Mouse (Mus musculus): ENCODE data around the gene Ermn. TPM values are rescaled to one million over a fixed set of nuclear protein-coding genes. Genes with fewer than 3 reads are reported as not detected.

Ermn gene
- polyA plus RNA-seq (2014; fragmentation: Nextera tagmentation; extraction: Ambion mirVana) = 0.27 and 0.42 TPM in 2 replicates

DNA sequence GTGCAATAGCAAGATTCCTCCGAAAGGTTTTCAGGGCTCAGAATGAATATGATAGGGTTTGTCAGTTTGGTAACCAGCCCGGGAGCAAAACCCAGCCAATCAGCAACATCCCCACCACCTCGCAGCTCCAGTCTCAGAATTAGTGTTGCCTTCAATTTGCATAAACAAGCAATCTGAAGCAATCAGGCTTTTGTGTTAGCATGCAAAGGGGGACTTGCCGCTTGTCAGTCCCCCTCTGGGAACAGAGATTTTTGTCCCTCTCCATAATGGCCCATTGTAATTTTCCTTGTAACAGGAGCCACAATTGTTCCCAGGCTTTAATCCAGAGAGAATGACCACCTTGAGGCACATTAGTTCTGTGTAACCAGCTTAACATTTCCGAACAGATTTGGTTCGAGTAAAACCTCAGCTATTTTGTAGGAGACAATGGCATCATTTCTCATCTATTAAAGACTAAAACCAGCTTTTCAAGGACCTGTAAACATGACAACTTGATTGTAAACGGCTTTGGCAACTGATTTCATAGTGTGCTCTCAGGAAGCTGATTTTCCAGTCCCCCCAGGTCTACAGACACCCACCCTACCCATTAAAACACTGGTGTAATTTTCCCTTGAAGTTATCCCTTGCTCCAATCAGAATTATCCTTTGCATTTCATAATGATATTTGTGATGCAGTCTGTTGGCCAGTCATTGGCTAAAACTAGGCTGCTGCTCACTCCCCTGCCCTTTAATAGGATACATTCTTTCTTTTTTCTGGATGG, at the start of gene Ermn:
Gene Ermn, minus strand, starts transcription at position 44 of the 761 bp plus-strand sequence.
- Histone ChIP-seq H3K4me1 (replicated peaks; ENCODE audit: control insufficient read depth, insufficient read depth, low read length) (no peaks in the 10 kb centered on the region), H3K4me2 (replicated peaks; ENCODE audit: low read depth, low read length) (no peak within 1 kb of the TSS), H3K36me3 (ENCODE audit: control insufficient read depth, insufficient read depth, low read length) (no peaks in the 10 kb centered on the region), H3K27me3 (ENCODE audit: control insufficient read depth, insufficient read depth, low read length) (peaks cover 2% of the 10 kb centered on the region; the same call in 1 of the 2 replicates), H3K4me3 (ENCODE audit: low read depth, low read length) (no peak within 1 kb of the TSS), H3K9ac (ENCODE audit: low read depth, low read length) (no peak within 1 kb of the TSS), H3K9me3 (ENCODE audit: control insufficient read depth, low read length) (no peaks in the 10 kb centered on the region), H3K27ac (ENCODE audit: low read depth, low read length) (no peak within 1 kb of the TSS)
- ATAC-seq (ENCODE audit: low FRiP score) (peak; percentile 72), DNase-seq (ENCODE audit: low spot score) (peak; percentile 36)
- WGBS = 25% methylated on average over 7 of the region's 7 CpGs

DNA sequence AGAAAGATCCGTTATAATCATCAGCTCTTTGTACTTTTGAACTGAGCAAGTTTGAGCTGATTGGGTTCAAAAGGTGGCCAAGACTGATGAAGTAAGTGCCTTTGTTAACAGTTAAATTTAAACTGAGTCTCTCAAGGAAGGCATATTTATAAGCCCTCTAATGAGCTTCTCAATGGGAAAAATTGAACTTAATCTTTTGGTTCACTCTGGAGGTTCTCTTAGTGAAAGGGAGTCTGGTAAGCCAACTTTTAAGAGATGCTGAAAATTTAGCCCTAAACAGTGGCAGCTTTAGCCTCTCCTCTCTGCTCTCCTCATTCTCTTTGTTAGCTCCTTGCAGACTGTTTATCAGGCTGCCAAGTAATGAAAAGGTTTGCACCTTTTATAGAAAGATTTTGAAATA, 42.2 kb upstream of the Ermn start:
- no peak overlapping the region for H3K9ac ChIP-seq (ENCODE audit: low read depth, low read length)
- H3K4me3 ChIP-seq (ENCODE audit: low read depth, low read length) = no peak overlapping the region
- H3K9me3 ChIP-seq (ENCODE audit: control insufficient read depth, low read length) = no peaks in the 10 kb centered on the region
- no peaks in the 10 kb centered on the region for H3K36me3 ChIP-seq (ENCODE audit: control insufficient read depth, insufficient read depth, low read length)
- H3K27ac ChIP-seq (ENCODE audit: low read depth, low read length) = no peak overlapping the region
- DNase-seq (ENCODE audit: low spot score) (no peak), ATAC-seq (ENCODE audit: low FRiP score) (no peak)
- H3K27me3 ChIP-seq (ENCODE audit: control insufficient read depth, insufficient read depth, low read length) = no peaks in the 10 kb centered on the region
- no peaks in the 10 kb centered on the region for H3K4me1 ChIP-seq (replicated peaks; ENCODE audit: control insufficient read depth, insufficient read depth, low read length)
- 66% methylated on average over 1 of the region's 1 CpGs for WGBS
- no peak overlapping the region for H3K4me2 ChIP-seq (replicated peaks; ENCODE audit: low read depth, low read length)

DNA sequence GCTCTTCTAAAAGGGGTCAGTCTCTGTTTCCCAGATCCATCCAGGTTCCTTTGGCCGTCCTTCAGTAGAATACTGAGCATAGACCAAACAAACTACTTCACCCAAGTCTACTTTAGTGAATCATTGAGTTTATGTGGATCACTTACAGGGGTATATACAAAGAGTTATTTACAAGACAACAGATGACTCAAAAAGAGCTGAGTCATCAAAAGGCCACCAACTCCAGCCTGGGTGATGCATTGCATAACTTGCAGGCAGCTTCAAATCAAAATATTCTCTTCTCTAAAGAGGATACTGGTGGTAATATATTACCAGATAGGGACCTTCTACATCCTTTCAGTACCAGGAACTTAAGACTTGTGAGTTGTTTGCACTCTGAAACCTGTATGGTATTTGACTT, 33.8 kb upstream of the Ermn start:
- DNase-seq (ENCODE audit: low spot score) = no peak
- H3K4me1 ChIP-seq (replicated peaks; ENCODE audit: control insufficient read depth, insufficient read depth, low read length) = no peaks in the 10 kb centered on the region
- 85% methylated on average over 1 of the region's 1 CpGs for WGBS
- ATAC-seq (ENCODE audit: low FRiP score) = no peak
- H3K9me3 ChIP-seq (ENCODE audit: control insufficient read depth, low read length) = no peaks in the 10 kb centered on the region
- no peak overlapping the region for H3K4me2 ChIP-seq (replicated peaks; ENCODE audit: low read depth, low read length)
- no peak overlapping the region for H3K27ac ChIP-seq (ENCODE audit: low read depth, low read length)
- no peaks in the 10 kb centered on the region for H3K36me3 ChIP-seq (ENCODE audit: control insufficient read depth, insufficient read depth, low read length)
- H3K9ac ChIP-seq (ENCODE audit: low read depth, low read length) = no peak overlapping the region
- no peaks in the 10 kb centered on the region for H3K27me3 ChIP-seq (ENCODE audit: control insufficient read depth, insufficient read depth, low read length)
- H3K4me3 ChIP-seq (ENCODE audit: low read depth, low read length) = no peak overlapping the region

DNA sequence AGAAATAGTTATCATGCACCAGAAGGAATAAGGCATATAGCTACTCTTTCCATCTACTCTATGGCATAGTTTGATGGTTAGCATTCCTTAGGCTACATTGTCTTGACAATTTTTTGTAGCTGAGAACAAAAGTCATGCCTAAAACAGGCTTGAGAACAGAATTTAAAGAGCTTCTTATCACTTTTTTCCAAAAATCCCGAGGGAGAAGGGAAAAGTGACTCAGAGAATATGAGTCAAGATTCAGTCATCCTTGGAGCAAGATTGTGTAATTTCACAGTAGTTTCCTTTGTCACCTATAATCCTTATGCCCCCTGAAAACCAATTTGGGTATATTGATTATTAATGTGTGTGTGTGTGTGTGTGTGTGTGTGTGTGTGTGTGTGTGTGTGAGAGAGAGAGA, 27.2 kb upstream of the Ermn start:
- Histone ChIP-seq H3K9ac (ENCODE audit: low read depth, low read length) (no peak overlapping the region), H3K4me1 (replicated peaks; ENCODE audit: control insufficient read depth, insufficient read depth, low read length) (no peaks in the 10 kb centered on the region), H3K9me3 (ENCODE audit: control insufficient read depth, low read length) (no peaks in the 10 kb centered on the region), H3K4me3 (ENCODE audit: low read depth, low read length) (no peak overlapping the region), H3K27me3 (ENCODE audit: control insufficient read depth, insufficient read depth, low read length) (no peaks in the 10 kb centered on the region), H3K4me2 (replicated peaks; ENCODE audit: low read depth, low read length) (no peak overlapping the region), H3K36me3 (ENCODE audit: control insufficient read depth, insufficient read depth, low read length) (no peaks in the 10 kb centered on the region), H3K27ac (ENCODE audit: low read depth, low read length) (no peak overlapping the region)
- 76% methylated on average over 1 of the region's 1 CpGs for WGBS
- ATAC-seq (ENCODE audit: low FRiP score) (no peak), DNase-seq (ENCODE audit: low spot score) (no peak)

DNA sequence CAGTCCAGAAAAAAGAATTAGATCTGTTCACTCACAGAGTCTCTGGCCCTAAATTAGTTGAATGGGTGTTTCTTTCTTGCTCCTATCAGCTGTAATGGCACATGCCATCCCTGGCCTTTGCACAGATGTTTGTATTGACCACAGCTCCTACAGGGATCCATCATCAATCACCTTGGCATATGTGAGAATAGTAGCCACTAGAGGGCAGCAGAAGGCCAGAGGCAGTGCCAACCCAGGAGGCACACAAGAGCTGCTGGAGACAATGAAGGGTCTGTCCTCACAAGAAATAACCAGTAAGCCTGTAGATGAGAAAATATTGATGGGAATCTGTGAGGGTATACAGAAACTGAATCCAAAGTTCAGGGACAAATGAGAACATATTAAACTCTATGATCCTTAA, 2.7 kb upstream of the Ermn start:
- Histone ChIP-seq H3K9ac (ENCODE audit: low read depth, low read length) (no peak overlapping the region), H3K36me3 (ENCODE audit: control insufficient read depth, insufficient read depth, low read length) (no peaks in the 10 kb centered on the region), H3K27ac (ENCODE audit: low read depth, low read length) (no peak overlapping the region), H3K4me2 (replicated peaks; ENCODE audit: low read depth, low read length) (no peak overlapping the region), H3K4me1 (replicated peaks; ENCODE audit: control insufficient read depth, insufficient read depth, low read length) (no peaks in the 10 kb centered on the region), H3K27me3 (ENCODE audit: control insufficient read depth, insufficient read depth, low read length) (peaks cover 2% of the 10 kb centered on the region; the same call in 1 of the 2 replicates), H3K9me3 (ENCODE audit: control insufficient read depth, low read length) (no peaks in the 10 kb centered on the region), H3K4me3 (ENCODE audit: low read depth, low read length) (no peak overlapping the region)
- ATAC-seq (ENCODE audit: low FRiP score) (peak; percentile 74), DNase-seq (ENCODE audit: low spot score) (peak; percentile 80)

DNA sequence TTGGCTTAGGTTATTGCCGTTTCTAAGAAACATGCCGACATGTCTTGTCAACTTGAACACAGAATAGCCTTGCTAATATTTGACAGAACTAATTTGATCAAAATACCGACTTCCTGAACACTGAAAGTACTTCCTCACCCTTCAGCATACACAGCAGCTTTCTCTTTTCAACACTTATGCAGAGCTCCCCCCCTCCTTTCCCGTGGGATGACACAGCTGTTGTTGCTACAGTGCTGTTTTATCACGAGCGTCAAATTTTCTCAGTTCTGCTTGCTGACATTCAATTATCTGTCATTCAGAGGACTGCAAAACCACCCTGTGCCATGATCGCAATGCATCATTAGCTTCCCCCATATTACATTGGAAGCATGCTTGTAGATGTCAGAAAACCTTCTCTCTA, 10.8 kb downstream of the Ermn start:
- Histone ChIP-seq H3K4me3 (ENCODE audit: low read depth, low read length) (no peak overlapping the region), H3K4me2 (replicated peaks; ENCODE audit: low read depth, low read length) (no peak overlapping the region), H3K9ac (ENCODE audit: low read depth, low read length) (no peak overlapping the region), H3K27ac (ENCODE audit: low read depth, low read length) (no peak overlapping the region), H3K27me3 (ENCODE audit: control insufficient read depth, insufficient read depth, low read length) (no peaks in the 10 kb centered on the region), H3K36me3 (ENCODE audit: control insufficient read depth, insufficient read depth, low read length) (no peaks in the 10 kb centered on the region), H3K4me1 (replicated peaks; ENCODE audit: control insufficient read depth, insufficient read depth, low read length) (no peaks in the 10 kb centered on the region), H3K9me3 (ENCODE audit: control insufficient read depth, low read length) (no peaks in the 10 kb centered on the region)
- peak; percentile 12 for DNase-seq (ENCODE audit: low spot score)
- ATAC-seq (ENCODE audit: low FRiP score) = peak; percentile 27; the same call in 1 of the 2 replicates
- 78% methylated on average over 7 of the region's 7 CpGs for WGBS

DNA sequence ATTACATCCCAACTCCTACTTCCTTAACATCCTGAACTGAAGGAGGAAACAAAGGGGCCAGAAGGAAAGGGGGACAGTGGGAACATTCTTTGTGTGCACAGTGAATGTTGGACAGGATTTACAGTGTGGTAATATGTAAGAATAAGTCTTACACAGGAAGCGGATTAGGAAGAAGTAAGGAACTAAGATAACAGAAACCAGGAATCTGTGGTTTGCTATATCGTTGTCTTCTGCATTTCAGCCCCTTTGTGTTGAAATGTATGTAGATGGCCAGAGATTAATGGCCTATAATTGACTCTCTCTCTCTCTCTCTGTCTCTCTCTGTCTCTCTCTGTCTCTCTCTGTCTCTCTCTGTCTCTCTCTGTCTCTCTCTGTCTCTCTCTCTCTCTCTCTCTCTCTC, 15.7 kb downstream of the Ermn start:
- Histone ChIP-seq H3K4me1 (replicated peaks; ENCODE audit: control insufficient read depth, insufficient read depth, low read length) (no peaks in the 10 kb centered on the region), H3K27me3 (ENCODE audit: control insufficient read depth, insufficient read depth, low read length) (no peaks in the 10 kb centered on the region), H3K27ac (ENCODE audit: low read depth, low read length) (no peak overlapping the region), H3K4me3 (ENCODE audit: low read depth, low read length) (no peak overlapping the region), H3K9me3 (ENCODE audit: control insufficient read depth, low read length) (no peaks in the 10 kb centered on the region), H3K36me3 (ENCODE audit: control insufficient read depth, insufficient read depth, low read length) (no peaks in the 10 kb centered on the region), H3K4me2 (replicated peaks; ENCODE audit: low read depth, low read length) (no peak overlapping the region), H3K9ac (ENCODE audit: low read depth, low read length) (no peak overlapping the region)
- no peak for ATAC-seq (ENCODE audit: low FRiP score)
- WGBS = 82% methylated on average over 2 of the region's 2 CpGs
- DNase-seq (ENCODE audit: low spot score) = no peak

DNA sequence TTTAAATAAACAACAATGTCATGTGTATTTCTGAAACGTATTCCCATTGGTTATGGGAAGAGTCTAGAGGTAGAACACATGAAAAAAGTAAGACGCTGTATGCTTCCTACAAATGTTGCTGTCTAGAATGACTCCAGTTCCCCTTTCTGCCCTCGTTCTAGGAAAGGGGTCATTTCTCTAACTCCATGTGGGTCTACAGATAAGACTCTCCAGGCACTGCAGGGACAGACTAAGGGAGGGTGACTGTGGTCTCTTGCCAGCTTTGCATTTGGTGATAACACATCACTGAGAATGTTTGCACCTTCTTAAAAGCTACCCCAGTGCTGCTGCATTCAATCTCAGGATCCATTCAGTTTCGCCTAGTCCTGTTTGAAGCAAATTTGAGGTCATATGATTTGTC, 17.0 kb downstream of the Ermn start:
- WGBS = 78% methylated on average over 4 of the region's 4 CpGs
- ATAC-seq (ENCODE audit: low FRiP score) = no peak
- H3K36me3 ChIP-seq (ENCODE audit: control insufficient read depth, insufficient read depth, low read length) = no peaks in the 10 kb centered on the region
- no peaks in the 10 kb centered on the region for H3K4me1 ChIP-seq (replicated peaks; ENCODE audit: control insufficient read depth, insufficient read depth, low read length)
- H3K4me3 ChIP-seq (ENCODE audit: low read depth, low read length) = no peak overlapping the region
- H3K9ac ChIP-seq (ENCODE audit: low read depth, low read length) = no peak overlapping the region
- DNase-seq (ENCODE audit: low spot score) = no peak
- no peaks in the 10 kb centered on the region for H3K9me3 ChIP-seq (ENCODE audit: control insufficient read depth, low read length)
- H3K27ac ChIP-seq (ENCODE audit: low read depth, low read length) = no peak overlapping the region
- H3K27me3 ChIP-seq (ENCODE audit: control insufficient read depth, insufficient read depth, low read length) = no peaks in the 10 kb centered on the region
- no peak overlapping the region for H3K4me2 ChIP-seq (replicated peaks; ENCODE audit: low read depth, low read length)

DNA sequence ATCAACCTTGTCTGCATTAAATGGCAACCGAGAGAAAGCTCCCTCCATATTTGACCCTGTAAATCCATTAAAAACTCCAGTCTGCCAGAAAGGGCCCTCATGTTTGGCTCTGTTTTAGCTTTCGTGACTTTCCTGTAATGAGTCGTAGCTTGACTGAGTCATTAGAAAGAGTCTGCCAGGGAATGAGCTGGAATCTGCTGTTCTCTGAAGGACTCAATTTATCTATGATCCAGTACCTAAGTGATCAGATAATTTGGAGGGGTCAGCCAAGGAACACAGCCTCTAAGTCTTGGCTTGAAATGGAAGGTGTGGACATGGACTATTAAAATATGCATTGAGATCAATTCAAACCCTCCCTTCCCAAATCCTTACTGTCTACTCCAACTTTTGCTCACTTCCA, 21.2 kb downstream of the Ermn start:
- 95% methylated on average over 3 of the region's 3 CpGs for WGBS
- no peak overlapping the region for H3K4me2 ChIP-seq (replicated peaks; ENCODE audit: low read depth, low read length)
- ATAC-seq (ENCODE audit: low FRiP score) (no peak), DNase-seq (ENCODE audit: low spot score) (no peak)
- no peak overlapping the region for H3K27ac ChIP-seq (ENCODE audit: low read depth, low read length)
- H3K9me3 ChIP-seq (ENCODE audit: control insufficient read depth, low read length) = no peaks in the 10 kb centered on the region
- no peak overlapping the region for H3K9ac ChIP-seq (ENCODE audit: low read depth, low read length)
- no peaks in the 10 kb centered on the region for H3K36me3 ChIP-seq (ENCODE audit: control insufficient read depth, insufficient read depth, low read length)
- H3K4me1 ChIP-seq (replicated peaks; ENCODE audit: control insufficient read depth, insufficient read depth, low read length) = no peaks in the 10 kb centered on the region
- no peak overlapping the region for H3K4me3 ChIP-seq (ENCODE audit: low read depth, low read length)
- no peaks in the 10 kb centered on the region for H3K27me3 ChIP-seq (ENCODE audit: control insufficient read depth, insufficient read depth, low read length)
